Mouse (Mus musculus): ENCODE measurements around the gene Scamp5.

DNA sequence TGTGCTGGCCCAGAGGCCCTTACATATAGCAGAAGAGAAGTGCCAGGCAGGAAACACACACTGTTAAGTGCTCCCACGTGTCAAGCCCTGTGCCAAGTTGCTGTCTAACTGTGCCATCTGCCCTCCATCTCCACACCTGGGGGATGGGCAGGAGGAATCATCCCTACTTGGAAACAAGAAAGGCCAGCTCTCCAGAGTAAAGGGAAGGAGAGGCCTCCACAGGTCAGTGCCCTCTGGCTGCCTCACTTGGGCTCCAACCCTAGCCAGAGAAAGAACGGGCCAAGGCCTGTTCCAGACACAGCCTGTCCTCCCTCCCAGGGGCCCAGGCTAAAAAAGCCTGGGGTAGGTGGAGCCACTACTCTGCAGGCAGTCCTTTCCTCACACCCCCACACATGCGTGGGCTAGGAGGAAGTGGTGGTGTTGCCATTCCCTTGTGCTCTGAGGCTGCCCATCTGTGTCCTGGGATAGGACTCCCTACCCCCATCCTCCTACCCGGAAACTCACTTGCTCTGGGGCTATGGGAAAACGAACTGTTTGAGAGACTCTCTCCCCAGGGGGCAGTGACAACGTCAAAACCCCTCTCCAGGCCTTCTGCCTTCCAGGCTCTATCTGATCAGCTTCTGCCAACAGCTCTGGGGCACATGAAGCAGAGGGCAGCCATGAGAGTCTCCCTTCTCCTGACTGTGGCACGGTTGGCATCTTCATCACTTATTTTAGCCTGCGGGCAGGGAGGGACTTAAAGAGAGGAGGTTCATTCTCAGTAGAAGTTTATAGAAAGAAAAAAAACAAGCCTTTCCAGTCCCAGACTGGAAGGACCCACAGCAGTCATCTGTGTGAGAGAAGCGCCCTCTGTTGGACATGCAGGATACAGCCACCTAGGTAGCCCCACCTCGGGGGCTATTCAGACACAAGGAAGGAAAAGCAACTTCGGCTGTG, 34.5 kb downstream of the Scamp5 start:
- peak; percentile 49; the same call in 1 of the 2 replicates for TF ChIP-seq CTCF (IDR thresholded peaks at IDR 0.05; ENCODE audit: control insufficient read depth, insufficient read depth, insufficient replicate concordance, low read depth, low read length)
- 0 out of 2 replicates have a peak, but pooled peaks have one; percentile 5 for TF ChIP-seq POLR2A (IDR thresholded peaks at IDR 0.05; ENCODE audit: control insufficient read depth, low read depth, low read length)
